Mouse (Mus musculus): Measurements from ENCODE around the gene Sos1.

- TF ChIP-seq CTCF (IDR thresholded peaks at IDR 0.05; ENCODE audit: insufficient read depth, low read length) (no peak), POLR2A (IDR thresholded peaks at IDR 0.05; ENCODE audit: borderline replicate concordance, extremely low read depth, low read depth, low read length) (no peak)
Measured at GRCm38 (mm10) chr17:80492811-80493210, 12.6 kb upstream of the Sos1 start.
